13 mouse cellular contexts compared by ENCODE assay signal in the genomic region with DNA sequence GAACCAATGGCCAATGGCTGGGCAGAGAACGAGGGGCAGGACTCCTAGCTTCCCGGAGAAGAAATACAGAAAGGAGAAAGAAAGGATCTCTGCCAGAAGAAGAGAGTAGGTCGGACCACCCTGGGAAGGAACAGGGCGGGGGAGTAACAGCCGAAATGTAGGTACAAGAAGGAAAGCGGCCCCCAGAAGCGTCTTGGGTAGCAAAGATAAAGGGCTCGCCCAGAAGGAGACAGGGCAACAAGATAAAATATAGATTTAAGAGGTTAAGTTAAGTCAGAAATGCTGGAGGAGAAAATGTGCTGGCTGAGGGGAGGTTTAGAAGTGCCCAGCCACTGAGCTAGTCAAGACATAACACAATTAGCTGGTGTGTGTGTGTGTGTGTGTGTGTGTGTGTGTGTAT. TPM values are rescaled to one million over a fixed set of nuclear protein-coding genes. Genes with fewer than 3 reads are reported as not detected.
"Had no signal": no experiment of that assay in that cellular context is flagged by ENCODE, and none has a peak within 500 bp of the region (broad histone marks: within the 10 kb centered on the region; RNA-seq: fewer than 3 reads in every experiment).

No protein-coding gene starts in this region.

- H3K4me3 ChIP-seq: intestine, embryonic 15.5 days; left cerebral cortex, adult 2 months; limb, embryonic 10.5 days; midbrain, embryonic 15.5 days; neural tube, embryonic 13.5 days had no signal

- H3K4me1 ChIP-seq: intestine, embryonic 15.5 days; limb, embryonic 10.5 days; midbrain, embryonic 15.5 days; neural tube, embryonic 13.5 days had no signal

- ATAC-seq: intestine, embryonic 15.5 days; lung, postnatal 0 days; midbrain, embryonic 15.5 days had no signal

- DNase-seq: kidney, adult 18-20 months; kidney, postnatal 14 days; lung, adult 2 months; lung, postnatal 36 days; retina, postnatal 1 day; right cerebral cortex, postnatal 4 days had no signal

- H3K27me3 ChIP-seq: intestine, embryonic 15.5 days; midbrain, embryonic 15.5 days; neural tube, embryonic 13.5 days had no signal

- H3K36me3 ChIP-seq: intestine, embryonic 15.5 days; midbrain, embryonic 15.5 days; neural tube, embryonic 13.5 days had no signal

- H3K9ac ChIP-seq: intestine, embryonic 15.5 days; midbrain, embryonic 15.5 days; neural tube, embryonic 13.5 days had no signal

- H3K27ac ChIP-seq: intestine, embryonic 15.5 days; left cerebral cortex, adult 2 months; limb, embryonic 10.5 days; midbrain, embryonic 15.5 days; neural tube, embryonic 13.5 days had no signal

- H3K9me3 ChIP-seq: intestine, embryonic 15.5 days; limb, embryonic 10.5 days; midbrain, embryonic 15.5 days; neural tube, embryonic 13.5 days had no signal

- H3K4me2 ChIP-seq: intestine, embryonic 15.5 days; midbrain, embryonic 11.5 days; midbrain, embryonic 15.5 days; neural tube, embryonic 13.5 days had no signal

RNA-seq across cellular contexts. Expression of a gene that starts 30.6 kb away (rescaled TPM):
- polyA plus RNA-seq: limb, embryonic 10.5 days had no signal
